Mouse (Mus musculus) stomach, embryonic 15.5 days (tissue): Measurements from ENCODE around the gene Cdh3. TPM values are rescaled to one million over a fixed set of nuclear protein-coding genes. Genes with fewer than 3 reads are reported as not detected.
"Not testable (repeated sequence)": the region's sequence is repeated elsewhere in the genome, so short reads cannot be mapped to it uniquely, and the experiment has no call there.

Source experiments
- ATAC-seq: fragments of 200-750 bp; cut with Nextera tagmentation; 2 replicates; pipeline ENCODE4 v1.8.0; 2017; ENCODE audit warnings: low read depth, moderate number of reproducible peaks, moderate TSS enrichment; ENCODE audit not compliant: insufficient read depth, low FRiP score
- H3K27ac ChIP-seq: fragments of 300-500 bp; sonication (generic); 2 replicates; pipeline ENCODE4 v1.5.1; 2015; ENCODE audit warnings: mild to moderate bottlenecking, inconsistent platforms
- H3K27me3 ChIP-seq: fragments of 300-500 bp; sonication (generic); replicated peaks from 2 replicates; pipeline ENCODE4 v1.6.1; 2015; ENCODE audit warnings: inconsistent platforms
- H3K36me3 ChIP-seq: fragments of 300-500 bp; sonication (generic); 2 replicates; pipeline ENCODE4 v1.6.1; 2015; ENCODE audit warnings: inconsistent platforms
- H3K4me1 ChIP-seq: fragments of 300-500 bp; sonication (generic); 2 replicates; pipeline ENCODE4 v1.6.1; 2015; ENCODE audit warnings: inconsistent platforms
- H3K4me2 ChIP-seq: fragments of 300-500 bp; sonication (generic); 2 replicates; pipeline ENCODE4 v1.6.1; 2015; ENCODE audit warnings: mild to moderate bottlenecking, inconsistent platforms
- H3K4me3 ChIP-seq: fragments of 300-500 bp; sonication (generic); replicated peaks from 2 replicates; pipeline ENCODE4 v1.5.1; 2015; ENCODE audit warnings: inconsistent platforms
- H3K9ac ChIP-seq: fragments of 300-500 bp; sonication (generic); 2 replicates; pipeline ENCODE4 v1.6.1; 2015; ENCODE audit warnings: inconsistent platforms
- H3K9me3 ChIP-seq: fragments of 300-500 bp; sonication (generic); 2 replicates; pipeline ENCODE4 v1.6.1; 2016; ENCODE audit warnings: inconsistent platforms
- WGBS: fragments of 180-500 bp; shearing (Covaris S2); methylation state at CpG from one replicate; pipeline ENCODE4 v1.1.7; 2015; 5-methylcytosine and 5-hydroxymethylcytosine counted together
- polyA plus RNA-seq: library from polyadenylated mRNA; unstranded; fragments of >200 nt; fragmentation: Nextera tagmentation; extraction: Ambion mirVana; gene quantifications from 2 replicates; pipeline ENCODE4 v1.2.1, GENCODE M21; 2015

Gene Cdh3
- polyA plus RNA-seq, 1 experiment from 2014 or later, result 16.3 TPM

- no peaks in the 10 kb centered on the region for H3K36me3 ChIP-seq
- H3K4me1 ChIP-seq, result 0 out of 2 replicates have a peak, but pooled peaks cover 2% of the 10 kb centered on the region
- H3K9ac ChIP-seq, result no peak overlapping the region
- 72% methylated on average over 4 of the region's 4 CpGs for WGBS
- no peaks in the 10 kb centered on the region for H3K27me3 ChIP-seq
- no peak overlapping the region for H3K27ac ChIP-seq
- no peak overlapping the region for H3K4me3 ChIP-seq
- no peaks in the 10 kb centered on the region for H3K9me3 ChIP-seq
- no peak for ATAC-seq
- H3K4me2 ChIP-seq, result no peak overlapping the region
These were observed 63.6 kb downstream of the Cdh3 start for GRCm38 (mm10) chr8:106574283-106574682.

GRCm38 (mm10) chr8:106576849-106577555 lies 66.3 kb downstream of the Cdh3 start:
- no peaks in the 10 kb centered on the region for H3K4me1 ChIP-seq
- peak; percentile 72; the same call in 1 of the 2 replicates for ATAC-seq
- H3K9ac ChIP-seq, result no peak overlapping the region
- H3K36me3 ChIP-seq, result no peaks in the 10 kb centered on the region
- no peak overlapping the region for H3K4me3 ChIP-seq
- H3K27me3 ChIP-seq, result no peaks in the 10 kb centered on the region
- whole genome bisulfite sequencing, result 14% methylated on average over 6 of the region's 6 CpGs
- peak overlapping the region; percentile 52 for H3K27ac ChIP-seq
- H3K4me2 ChIP-seq, result no peak overlapping the region
- no peaks in the 10 kb centered on the region for H3K9me3 ChIP-seq

GRCm38 (mm10) chr8:106579510-106579909 lies 68.8 kb downstream of the Cdh3 start:
- Histone ChIP-seq H3K27me3 (no peaks in the 10 kb centered on the region), H3K4me3 (no peak overlapping the region), H3K36me3 (no peaks in the 10 kb centered on the region), H3K4me1 (no peaks in the 10 kb centered on the region), H3K9me3 (no peaks in the 10 kb centered on the region), H3K27ac (no peak overlapping the region), H3K9ac (no peak overlapping the region), H3K4me2 (no peak overlapping the region)
- 74% methylated on average over 2 of the region's 2 CpGs for WGBS
- ATAC-seq, result no peak

GRCm38 (mm10) chr8:106581344-106582088 lies 70.8 kb downstream of the Cdh3 start:
- Histone ChIP-seq H3K36me3 (no peaks in the 10 kb centered on the region), H3K27ac (0 out of 2 replicates have a peak overlapping the region, but pooled peaks have one; percentile 23), H3K4me1 (no peaks in the 10 kb centered on the region), H3K9me3 (no peaks in the 10 kb centered on the region), H3K9ac (no peak overlapping the region), H3K4me2 (no peak overlapping the region), H3K4me3 (no peak overlapping the region), H3K27me3 (no peaks in the 10 kb centered on the region)
- ATAC-seq, result peak; percentile 40; the same call in 1 of the 2 replicates
- WGBS, result 60% methylated on average over 6 of the region's 6 CpGs

GRCm38 (mm10) chr8:106584942-106585670 lies 74.4 kb downstream of the Cdh3 start:
- no peaks in the 10 kb centered on the region for H3K4me1 ChIP-seq
- 57% methylated on average over 11 of the region's 11 CpGs for WGBS
- peak overlapping the region; percentile 40 for H3K27ac ChIP-seq
- no peak overlapping the region for H3K9ac ChIP-seq
- no peaks in the 10 kb centered on the region for H3K27me3 ChIP-seq
- no peak overlapping the region for H3K4me2 ChIP-seq
- H3K9me3 ChIP-seq, result no peaks in the 10 kb centered on the region
- no peaks in the 10 kb centered on the region for H3K36me3 ChIP-seq
- no peak overlapping the region for H3K4me3 ChIP-seq
- ATAC-seq, result no peak

GRCm38 (mm10) chr8:106585671-106586037 lies 75.0 kb downstream of the Cdh3 start:
- Histone ChIP-seq H3K27ac (no peak overlapping the region; the same call in 1 of the 2 replicates), H3K4me1 (no peaks in the 10 kb centered on the region), H3K36me3 (no peaks in the 10 kb centered on the region), H3K4me2 (no peak overlapping the region), H3K4me3 (no peak overlapping the region), H3K9me3 (no peaks in the 10 kb centered on the region), H3K9ac (no peak overlapping the region), H3K27me3 (no peaks in the 10 kb centered on the region)
- ATAC-seq, result no peak
- WGBS, result 86% methylated on average over 3 of the region's 3 CpGs

GRCm38 (mm10) chr8:106586896-106587295 lies 76.2 kb downstream of the Cdh3 start:
- H3K27ac ChIP-seq, result no peak overlapping the region
- H3K9me3 ChIP-seq, result no peaks in the 10 kb centered on the region
- no peaks in the 10 kb centered on the region for H3K27me3 ChIP-seq
- H3K4me3 ChIP-seq, result no peak overlapping the region
- no peak for ATAC-seq
- H3K9ac ChIP-seq, result no peak overlapping the region
- WGBS, result 77% methylated on average over 8 of the region's 8 CpGs
- no peaks in the 10 kb centered on the region for H3K4me1 ChIP-seq
- no peaks in the 10 kb centered on the region for H3K36me3 ChIP-seq
- H3K4me2 ChIP-seq, result no peak overlapping the region

- H3K9me3 ChIP-seq, result no peaks in the 10 kb centered on the region
- H3K9ac ChIP-seq, result no peak overlapping the region
- no peaks in the 10 kb centered on the region for H3K4me1 ChIP-seq
- no peaks in the 10 kb centered on the region for H3K36me3 ChIP-seq
- 40% methylated on average over 3 of the region's 3 CpGs for WGBS
- H3K4me2 ChIP-seq, result no peak overlapping the region
- H3K27ac ChIP-seq, result no peak overlapping the region
- H3K4me3 ChIP-seq, result no peak overlapping the region
- no peaks in the 10 kb centered on the region for H3K27me3 ChIP-seq
- 0 out of 2 replicates have a peak, but pooled peaks have one; percentile 38 for ATAC-seq
These were observed 78.0 kb downstream of the Cdh3 start for GRCm38 (mm10) chr8:106588443-106589431.

- 60% methylated on average over 3 of the region's 3 CpGs for WGBS
- Histone ChIP-seq H3K27ac (no peak overlapping the region), H3K9me3 (no peaks in the 10 kb centered on the region), H3K36me3 (no peaks in the 10 kb centered on the region), H3K4me1 (no peaks in the 10 kb centered on the region), H3K27me3 (no peaks in the 10 kb centered on the region), H3K9ac (no peak overlapping the region), H3K4me2 (no peak overlapping the region), H3K4me3 (no peak overlapping the region)
- ATAC-seq, result no peak
These were observed 81.8 kb downstream of the Cdh3 start for GRCm38 (mm10) chr8:106592458-106592857.

GRCm38 (mm10) chr8:106595623-106596022 lies 84.9 kb downstream of the Cdh3 start:
- not testable (repeated sequence) for H3K4me1 ChIP-seq, H3K36me3 ChIP-seq, ATAC-seq, H3K9me3 ChIP-seq, H3K27ac ChIP-seq, H3K27me3 ChIP-seq, H3K4me2 ChIP-seq, H3K9ac ChIP-seq, H3K4me3 ChIP-seq
- WGBS, result 85% methylated on average over 3 of the region's 3 CpGs

GRCm38 (mm10) chr8:106597067-106597466 lies 86.4 kb downstream of the Cdh3 start:
- H3K4me2 ChIP-seq, result no peak overlapping the region
- no peak for ATAC-seq
- no peak overlapping the region for H3K27ac ChIP-seq
- H3K9ac ChIP-seq, result no peak overlapping the region
- no peaks in the 10 kb centered on the region for H3K36me3 ChIP-seq
- no peak overlapping the region for H3K4me3 ChIP-seq
- no peaks in the 10 kb centered on the region for H3K4me1 ChIP-seq
- H3K27me3 ChIP-seq, result no peaks in the 10 kb centered on the region
- no peaks in the 10 kb centered on the region for H3K9me3 ChIP-seq
- WGBS, result 88% methylated on average over 5 of the region's 5 CpGs
